Mouse (Mus musculus): ENCODE measurements around the gene Fam71f2. TPM values are rescaled to one million over a fixed set of nuclear protein-coding genes. Genes with fewer than 3 reads are reported as not detected.
A peak's percentile ranks its signal among the peaks of the same experiment; 100 is the strongest.

The Fam71f2 gene
- polyA plus RNA-seq, 1 experiment from 2014 or later: 0.13 TPM

DNA sequence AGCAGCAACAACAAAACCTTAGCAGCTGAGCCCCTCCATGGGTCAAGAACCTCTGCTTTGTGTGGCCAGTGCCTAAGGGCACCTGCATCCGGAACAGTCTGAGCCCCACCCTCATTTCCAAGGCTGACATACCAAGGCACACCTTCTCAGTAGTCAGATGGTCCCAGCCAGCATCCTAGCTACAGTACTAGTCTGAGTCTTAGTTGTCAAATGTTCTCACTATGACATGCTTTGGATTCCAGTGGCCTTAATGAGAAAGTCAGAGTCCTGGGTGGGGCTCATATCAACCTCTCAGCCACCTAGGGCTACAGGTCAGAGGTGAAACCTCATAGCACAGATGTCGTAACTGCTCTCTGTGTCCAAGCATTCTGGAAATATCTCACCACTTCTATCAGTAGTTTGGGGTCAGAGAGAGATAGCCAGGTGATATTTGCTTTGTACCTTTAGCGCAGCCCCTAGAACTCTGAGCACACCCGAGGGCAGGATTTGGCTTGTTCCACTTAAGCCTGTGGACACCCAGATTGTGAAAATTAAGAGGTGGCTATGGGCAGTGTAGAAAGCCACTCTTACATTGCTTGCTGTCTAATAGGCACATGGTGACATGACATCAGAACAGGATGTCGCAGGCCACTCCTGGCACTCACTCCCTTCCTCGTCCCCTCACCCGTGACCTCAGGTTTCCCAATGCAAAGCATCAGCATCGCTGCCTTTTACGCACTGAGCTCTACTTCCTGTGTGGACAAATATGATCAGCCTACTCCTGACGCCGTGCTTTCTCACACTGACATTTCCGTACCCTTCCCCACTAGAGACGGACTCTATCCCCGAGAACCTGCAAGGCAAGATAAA lies 33.9 kb upstream of the Fam71f2 start:
- no peak for ATAC-seq
- H3K4me3 ChIP-seq (ENCODE audit: low read length): no peak overlapping the region
- no peaks in the 10 kb centered on the region for H3K27me3 ChIP-seq (replicated peaks; ENCODE audit: control insufficient read depth, insufficient read depth, low read length)
- no peaks in the 10 kb centered on the region for H3K36me3 ChIP-seq (ENCODE audit: control insufficient read depth, insufficient read depth, low read length)
- peaks cover 8% of the 10 kb centered on the region; the same call in 1 of the 2 replicates for H3K4me1 ChIP-seq (ENCODE audit: control insufficient read depth, insufficient read depth, low read length)
- no peak overlapping the region for H3K4me2 ChIP-seq (ENCODE audit: low read depth, low read length)
- H3K27ac ChIP-seq (ENCODE audit: low read length): no peak overlapping the region
- H3K9ac ChIP-seq (ENCODE audit: low read depth, low read length): no peak overlapping the region
- 60% methylated on average over 14 of the region's 14 CpGs for WGBS
- H3K9me3 ChIP-seq (ENCODE audit: control insufficient read depth, low read length): no peaks in the 10 kb centered on the region

DNA sequence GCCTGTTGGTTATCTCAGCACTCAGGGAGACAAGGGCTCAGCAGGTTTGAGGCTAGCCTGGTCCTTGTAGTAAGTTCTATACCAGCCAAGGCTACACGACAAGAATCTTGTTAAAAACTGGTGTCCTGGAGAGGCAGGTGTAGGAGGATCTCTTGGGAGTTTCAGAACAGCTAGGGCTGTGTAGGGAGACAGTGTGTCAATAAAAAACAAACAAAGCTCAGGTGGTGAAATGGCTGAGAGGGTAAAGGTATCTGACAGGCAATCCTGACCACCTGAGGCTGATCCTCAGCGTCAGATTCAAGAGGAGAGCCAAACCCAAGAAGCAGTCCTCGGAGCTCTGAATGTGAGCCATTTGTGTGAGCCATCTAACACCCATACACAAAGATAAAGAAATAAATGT lies 33.2 kb upstream of the Fam71f2 start:
- Histone ChIP-seq H3K27ac (ENCODE audit: low read length) (no peak overlapping the region), H3K9ac (ENCODE audit: low read depth, low read length) (no peak overlapping the region), H3K4me1 (ENCODE audit: control insufficient read depth, insufficient read depth, low read length) (peaks cover 8% of the 10 kb centered on the region; the same call in 1 of the 2 replicates), H3K4me3 (ENCODE audit: low read length) (no peak overlapping the region), H3K4me2 (ENCODE audit: low read depth, low read length) (no peak overlapping the region), H3K27me3 (replicated peaks; ENCODE audit: control insufficient read depth, insufficient read depth, low read length) (no peaks in the 10 kb centered on the region), H3K36me3 (ENCODE audit: control insufficient read depth, insufficient read depth, low read length) (no peaks in the 10 kb centered on the region), H3K9me3 (ENCODE audit: control insufficient read depth, low read length) (no peaks in the 10 kb centered on the region)
- WGBS: 65% methylated on average over 3 of the region's 3 CpGs
- no peak for ATAC-seq

DNA sequence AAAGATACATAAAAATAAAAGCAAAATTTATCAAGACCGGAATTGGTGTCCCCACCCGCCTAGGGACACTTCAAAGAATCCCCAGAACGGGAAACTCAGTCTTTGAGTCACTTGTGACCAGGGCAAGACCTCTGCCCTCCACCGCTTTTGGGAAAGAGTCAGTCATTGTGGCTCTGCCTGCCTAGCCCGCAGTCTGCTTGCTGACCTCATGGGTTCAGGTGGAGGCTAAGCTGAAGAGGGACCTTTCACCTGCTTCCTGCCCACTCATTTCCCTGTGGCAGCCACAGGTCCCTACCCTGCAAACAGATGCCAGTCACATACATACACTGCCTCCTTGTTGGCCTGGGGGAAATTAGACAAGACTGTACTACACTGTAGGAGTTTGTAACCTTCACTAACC lies 32.8 kb upstream of the Fam71f2 start:
- Histone ChIP-seq H3K27ac (ENCODE audit: low read length) (no peak overlapping the region), H3K4me3 (ENCODE audit: low read length) (no peak overlapping the region), H3K4me2 (ENCODE audit: low read depth, low read length) (no peak overlapping the region), H3K4me1 (ENCODE audit: control insufficient read depth, insufficient read depth, low read length) (peaks cover 8% of the 10 kb centered on the region; the same call in 1 of the 2 replicates), H3K9me3 (ENCODE audit: control insufficient read depth, low read length) (no peaks in the 10 kb centered on the region), H3K27me3 (replicated peaks; ENCODE audit: control insufficient read depth, insufficient read depth, low read length) (no peaks in the 10 kb centered on the region), H3K9ac (ENCODE audit: low read depth, low read length) (no peak overlapping the region), H3K36me3 (ENCODE audit: control insufficient read depth, insufficient read depth, low read length) (no peaks in the 10 kb centered on the region)
- WGBS: 52% methylated on average over 5 of the region's 5 CpGs
- 0 out of 2 replicates have a peak, but pooled peaks have one; percentile 22 for ATAC-seq

DNA sequence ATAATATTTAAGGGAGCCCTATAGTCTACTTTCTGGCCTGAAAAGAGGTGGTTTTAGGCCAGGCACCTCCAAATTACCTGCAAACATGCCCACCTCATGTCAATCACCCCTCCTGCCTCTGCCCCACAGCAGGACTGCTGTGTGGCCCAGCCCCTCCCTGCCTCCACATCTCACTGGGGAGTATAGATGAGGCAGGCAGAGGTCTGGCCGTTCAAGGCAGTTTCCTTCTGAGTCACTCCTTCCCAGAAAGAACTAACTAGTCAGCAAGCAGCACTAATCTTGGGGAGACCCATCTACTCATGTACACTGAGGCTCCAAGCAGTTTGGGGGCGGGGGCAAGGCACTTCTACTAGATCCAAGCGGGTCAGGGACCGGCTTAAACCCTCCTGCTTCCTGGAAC lies 32.3 kb upstream of the Fam71f2 start:
- Histone ChIP-seq H3K4me1 (ENCODE audit: control insufficient read depth, insufficient read depth, low read length) (peaks cover 8% of the 10 kb centered on the region; the same call in 1 of the 2 replicates), H3K4me3 (ENCODE audit: low read length) (no peak overlapping the region), H3K9ac (ENCODE audit: low read depth, low read length) (no peak overlapping the region), H3K27ac (ENCODE audit: low read length) (peak overlapping the region; percentile 17; the same call in 1 of the 2 replicates), H3K27me3 (replicated peaks; ENCODE audit: control insufficient read depth, insufficient read depth, low read length) (no peaks in the 10 kb centered on the region), H3K9me3 (ENCODE audit: control insufficient read depth, low read length) (no peaks in the 10 kb centered on the region), H3K36me3 (ENCODE audit: control insufficient read depth, insufficient read depth, low read length) (no peaks in the 10 kb centered on the region), H3K4me2 (ENCODE audit: low read depth, low read length) (no peak overlapping the region)
- peak; percentile 78 for ATAC-seq
- 41% methylated on average over 4 of the region's 4 CpGs for WGBS

DNA sequence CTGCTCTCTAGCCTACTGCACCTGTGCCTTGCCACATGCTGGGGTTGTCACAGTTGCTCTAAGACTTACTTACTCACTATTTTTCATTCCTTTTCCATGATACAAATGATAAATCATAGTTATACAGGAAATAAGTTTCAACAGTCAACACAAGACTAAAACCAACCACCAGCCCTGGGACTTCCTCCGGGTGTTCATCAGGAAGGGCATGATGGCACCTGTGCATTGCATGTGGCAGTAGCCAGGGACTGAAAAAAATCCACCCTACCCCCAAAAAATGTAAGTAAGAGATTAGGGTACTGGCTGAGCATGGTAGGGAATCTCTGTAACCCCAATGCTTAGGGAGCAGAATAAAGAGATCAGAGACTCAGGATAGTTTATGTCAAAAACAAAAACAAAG lies 20.0 kb upstream of the Fam71f2 start:
- no peaks in the 10 kb centered on the region for H3K9me3 ChIP-seq (ENCODE audit: control insufficient read depth, low read length)
- H3K36me3 ChIP-seq (ENCODE audit: control insufficient read depth, insufficient read depth, low read length): no peaks in the 10 kb centered on the region
- H3K27me3 ChIP-seq (replicated peaks; ENCODE audit: control insufficient read depth, insufficient read depth, low read length): no peaks in the 10 kb centered on the region
- H3K27ac ChIP-seq (ENCODE audit: low read length): no peak overlapping the region
- H3K4me2 ChIP-seq (ENCODE audit: low read depth, low read length): no peak overlapping the region
- no peak overlapping the region for H3K9ac ChIP-seq (ENCODE audit: low read depth, low read length)
- WGBS: 73% methylated on average over 1 of the region's 1 CpGs
- no peak overlapping the region for H3K4me3 ChIP-seq (ENCODE audit: low read length)
- no peaks in the 10 kb centered on the region for H3K4me1 ChIP-seq (ENCODE audit: control insufficient read depth, insufficient read depth, low read length)
- no peak for ATAC-seq

DNA sequence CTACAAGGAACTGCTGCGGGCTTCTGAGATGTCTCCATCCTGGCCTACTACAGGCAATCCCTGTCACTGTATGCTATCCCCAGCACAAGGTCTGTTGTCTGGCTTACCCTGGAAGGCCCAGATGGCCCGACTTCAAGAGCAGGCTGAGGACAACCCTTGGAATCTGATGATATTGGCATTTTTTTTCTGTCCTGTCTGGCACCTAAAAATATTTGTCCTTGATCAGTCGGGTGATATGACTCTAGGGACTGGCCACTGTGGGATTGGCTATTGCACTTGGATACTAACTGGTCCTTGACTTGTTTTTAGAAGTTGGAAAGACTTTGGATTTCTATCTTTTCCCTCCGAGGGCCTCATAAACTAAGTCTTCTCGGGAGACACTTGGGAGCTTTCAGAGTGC lies 17.6 kb upstream of the Fam71f2 start:
- H3K9ac ChIP-seq (ENCODE audit: low read depth, low read length): no peak overlapping the region
- H3K36me3 ChIP-seq (ENCODE audit: control insufficient read depth, insufficient read depth, low read length): no peaks in the 10 kb centered on the region
- no peak overlapping the region for H3K4me2 ChIP-seq (ENCODE audit: low read depth, low read length)
- H3K4me1 ChIP-seq (ENCODE audit: control insufficient read depth, insufficient read depth, low read length): no peaks in the 10 kb centered on the region
- no peak overlapping the region for H3K27ac ChIP-seq (ENCODE audit: low read length)
- no peaks in the 10 kb centered on the region for H3K9me3 ChIP-seq (ENCODE audit: control insufficient read depth, low read length)
- H3K27me3 ChIP-seq (replicated peaks; ENCODE audit: control insufficient read depth, insufficient read depth, low read length): no peaks in the 10 kb centered on the region
- no peak for ATAC-seq
- WGBS: 80% methylated on average over 5 of the region's 5 CpGs
- no peak overlapping the region for H3K4me3 ChIP-seq (ENCODE audit: low read length)

DNA sequence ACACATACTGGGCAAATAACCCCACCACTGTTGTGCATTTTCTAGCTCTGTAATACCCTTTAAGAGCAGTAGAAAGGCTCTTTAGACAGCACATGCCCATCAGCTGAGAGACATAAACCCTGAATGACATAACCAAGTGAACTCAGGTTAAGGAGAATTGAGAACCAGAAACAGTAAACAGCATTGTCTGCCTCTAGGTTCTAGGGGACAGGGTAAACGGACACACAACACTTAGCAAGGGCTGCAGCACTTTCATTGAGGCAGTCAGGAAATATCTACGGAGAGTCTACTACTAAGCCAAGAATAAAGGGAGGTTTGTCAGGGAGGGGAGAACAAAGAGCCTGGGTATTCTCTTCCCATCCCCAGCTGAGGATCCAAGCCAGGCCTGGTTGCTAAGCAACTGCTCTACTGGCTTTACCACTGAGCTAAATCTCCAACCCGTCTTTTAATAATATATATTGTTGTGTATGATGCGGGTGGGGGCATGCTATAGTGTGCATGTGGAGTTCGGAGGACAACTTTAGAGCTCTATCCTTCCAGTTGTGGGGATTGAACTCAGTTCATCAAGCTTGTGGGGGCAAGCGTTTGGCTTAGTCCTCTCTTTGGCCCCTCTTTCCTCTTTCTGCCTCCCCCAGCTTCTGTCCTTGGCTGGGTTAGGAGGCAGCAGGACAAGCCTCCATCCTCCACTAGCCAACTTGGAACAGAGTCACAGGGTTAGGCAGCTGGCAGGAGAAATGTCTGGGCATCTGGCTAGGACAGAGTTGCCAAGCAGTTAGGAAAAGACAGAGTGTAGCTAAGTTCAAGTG lies 15.5 kb upstream of the Fam71f2 start:
- H3K9ac ChIP-seq (ENCODE audit: low read depth, low read length): no peak overlapping the region

DNA sequence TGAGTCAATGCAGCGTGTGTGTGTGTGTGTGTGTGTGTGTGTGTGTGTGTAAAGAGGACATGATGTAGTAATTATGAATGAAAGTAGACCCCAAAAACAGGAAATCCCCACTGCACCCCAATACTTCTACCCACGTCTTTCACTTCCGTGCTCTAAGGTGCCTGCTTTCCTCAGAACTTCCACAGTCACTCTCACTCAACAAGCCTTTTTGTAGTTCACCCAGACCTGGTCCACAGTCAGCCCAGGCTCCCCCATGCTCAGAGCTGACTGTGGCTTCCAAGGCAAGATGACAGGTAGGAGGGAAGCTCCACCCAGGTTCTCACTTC lies 15.0 kb upstream of the Fam71f2 start:
- Histone ChIP-seq H3K36me3 (ENCODE audit: control insufficient read depth, insufficient read depth, low read length) (no peaks in the 10 kb centered on the region), H3K9ac (ENCODE audit: low read depth, low read length) (no peak overlapping the region), H3K27ac (ENCODE audit: low read length) (no peak overlapping the region), H3K27me3 (replicated peaks; ENCODE audit: control insufficient read depth, insufficient read depth, low read length) (no peaks in the 10 kb centered on the region), H3K4me3 (ENCODE audit: low read length) (no peak overlapping the region), H3K4me1 (ENCODE audit: control insufficient read depth, insufficient read depth, low read length) (no peaks in the 10 kb centered on the region), H3K9me3 (ENCODE audit: control insufficient read depth, low read length) (no peaks in the 10 kb centered on the region), H3K4me2 (ENCODE audit: low read depth, low read length) (no peak overlapping the region)
- 82% methylated on average over 3 of the region's 3 CpGs for WGBS
- ATAC-seq: no peak

More for the DNA sequence above, 15.5 kb upstream of the Fam71f2 start:
- no peaks in the 10 kb centered on the region for H3K4me1 ChIP-seq (ENCODE audit: control insufficient read depth, insufficient read depth, low read length)
- H3K36me3 ChIP-seq (ENCODE audit: control insufficient read depth, insufficient read depth, low read length): no peaks in the 10 kb centered on the region
- WGBS: 65% methylated on average over 6 of the region's 6 CpGs
- no peaks in the 10 kb centered on the region for H3K27me3 ChIP-seq (replicated peaks; ENCODE audit: control insufficient read depth, insufficient read depth, low read length)
- no peak overlapping the region for H3K4me3 ChIP-seq (ENCODE audit: low read length)
- no peaks in the 10 kb centered on the region for H3K9me3 ChIP-seq (ENCODE audit: control insufficient read depth, low read length)
- no peak overlapping the region for H3K4me2 ChIP-seq (ENCODE audit: low read depth, low read length)
- H3K27ac ChIP-seq (ENCODE audit: low read length): no peak overlapping the region
- no peak for ATAC-seq

DNA sequence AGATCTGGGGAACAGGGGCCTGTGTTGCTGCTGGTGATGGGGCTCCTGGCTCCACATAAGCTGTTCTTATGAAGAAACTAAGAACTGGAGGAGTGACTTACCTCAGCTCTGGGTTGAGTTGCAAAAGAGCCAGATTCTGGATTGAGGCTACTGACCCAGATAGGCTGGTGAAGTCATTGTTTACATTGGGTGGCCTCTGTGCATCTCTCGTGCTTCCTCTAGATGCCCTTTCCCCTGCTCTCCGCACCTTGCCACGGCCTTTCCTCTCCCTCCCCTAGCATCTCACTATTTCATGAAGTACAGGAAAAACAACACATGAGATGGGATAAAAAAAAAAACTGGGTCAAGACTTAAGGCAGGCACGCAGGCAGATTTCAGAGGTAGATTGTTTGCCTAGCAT lies 12.5 kb upstream of the Fam71f2 start:
- no peaks in the 10 kb centered on the region for H3K9me3 ChIP-seq (ENCODE audit: control insufficient read depth, low read length)
- no peak overlapping the region for H3K4me3 ChIP-seq (ENCODE audit: low read length)
- H3K4me1 ChIP-seq (ENCODE audit: control insufficient read depth, insufficient read depth, low read length): peaks cover 6% of the 10 kb centered on the region; the same call in 1 of the 2 replicates
- no peaks in the 10 kb centered on the region for H3K27me3 ChIP-seq (replicated peaks; ENCODE audit: control insufficient read depth, insufficient read depth, low read length)
- 43% methylated on average over 4 of the region's 4 CpGs for WGBS
- no peaks in the 10 kb centered on the region for H3K36me3 ChIP-seq (ENCODE audit: control insufficient read depth, insufficient read depth, low read length)
- no peak for ATAC-seq
- no peak overlapping the region for H3K4me2 ChIP-seq (ENCODE audit: low read depth, low read length)
- H3K27ac ChIP-seq (ENCODE audit: low read length): no peak overlapping the region
- H3K9ac ChIP-seq (ENCODE audit: low read depth, low read length): no peak overlapping the region

Data from intestine, embryonic 16.5 days (tissue).